Mouse (Mus musculus): Measurements from ENCODE around the gene Plgrkt. TPM values are rescaled to one million over a fixed set of nuclear protein-coding genes. Genes with fewer than 3 reads are reported as not detected.
A peak's percentile ranks its signal among the peaks of the same experiment; 100 is the strongest.

The Plgrkt gene
- polyA plus RNA-seq, 1 experiment from 2014 or later: 51.8 TPM

DNA sequence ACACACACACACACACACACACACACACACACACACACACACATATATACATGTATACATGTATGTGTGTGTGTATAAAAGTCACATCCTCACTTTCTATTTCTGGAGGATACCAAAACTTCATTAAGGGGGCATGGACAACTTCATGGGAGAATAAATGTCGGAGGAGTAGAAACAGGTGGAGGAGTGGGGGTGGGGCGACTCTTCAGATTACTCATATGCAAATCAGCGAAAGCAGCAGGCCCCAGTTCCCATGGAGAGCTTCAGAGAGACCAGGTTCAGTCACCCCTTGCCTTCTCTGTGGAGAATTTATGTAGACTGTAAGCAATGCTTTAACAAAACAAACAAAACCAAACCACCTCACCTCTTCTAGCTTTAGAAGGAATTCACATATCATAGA is 2.1 kb downstream of the Plgrkt start:
- Histone ChIP-seq H3K27me3 (ENCODE audit: control insufficient read depth, insufficient read depth, low read length) (no peaks in the 10 kb centered on the region), H3K27ac (ENCODE audit: low read depth, low read length) (no peak overlapping the region), H3K4me3 (ENCODE audit: low read depth, low read length) (no peak overlapping the region), H3K4me2 (ENCODE audit: low read depth) (no peak overlapping the region), H3K9ac (ENCODE audit: low read length) (no peak overlapping the region), H3K9me3 (ENCODE audit: control insufficient read depth, low read length) (no peaks in the 10 kb centered on the region), H3K4me1 (ENCODE audit: control insufficient read depth, insufficient read depth, low read length) (no peaks in the 10 kb centered on the region), H3K36me3 (ENCODE audit: control insufficient read depth, insufficient read depth, low read length) (no peaks in the 10 kb centered on the region)
- no peak for ATAC-seq (ENCODE audit: insufficient read depth, low FRiP score, low TSS enrichment)
- no peak for DNase-seq (ENCODE audit: low spot score)
- WGBS: 36% methylated on average over 3 of the region's 3 CpGs

GRCm38 (mm10) chr19:29364076-29364475 is 3.1 kb downstream of the Plgrkt start:
- Histone ChIP-seq H3K4me3 (ENCODE audit: low read depth, low read length) (no peak overlapping the region), H3K4me2 (ENCODE audit: low read depth) (no peak overlapping the region), H3K9me3 (ENCODE audit: control insufficient read depth, low read length) (no peaks in the 10 kb centered on the region), H3K27ac (ENCODE audit: low read depth, low read length) (no peak overlapping the region), H3K36me3 (ENCODE audit: control insufficient read depth, insufficient read depth, low read length) (no peaks in the 10 kb centered on the region), H3K4me1 (ENCODE audit: control insufficient read depth, insufficient read depth, low read length) (no peaks in the 10 kb centered on the region), H3K27me3 (ENCODE audit: control insufficient read depth, insufficient read depth, low read length) (no peaks in the 10 kb centered on the region), H3K9ac (ENCODE audit: low read length) (no peak overlapping the region)
- no peak for ATAC-seq (ENCODE audit: insufficient read depth, low FRiP score, low TSS enrichment)
- DNase-seq (ENCODE audit: low spot score): no peak
- WGBS: 85% methylated on average over 5 of the region's 5 CpGs

- no peak for ATAC-seq (ENCODE audit: insufficient read depth, low FRiP score, low TSS enrichment)
- Histone ChIP-seq H3K4me1 (ENCODE audit: control insufficient read depth, insufficient read depth, low read length) (no peaks in the 10 kb centered on the region), H3K4me3 (ENCODE audit: low read depth, low read length) (no peak overlapping the region), H3K27me3 (ENCODE audit: control insufficient read depth, insufficient read depth, low read length) (no peaks in the 10 kb centered on the region), H3K36me3 (ENCODE audit: control insufficient read depth, insufficient read depth, low read length) (no peaks in the 10 kb centered on the region), H3K4me2 (ENCODE audit: low read depth) (no peak overlapping the region), H3K9ac (ENCODE audit: low read length) (no peak overlapping the region), H3K27ac (ENCODE audit: low read depth, low read length) (no peak overlapping the region), H3K9me3 (ENCODE audit: control insufficient read depth, low read length) (no peaks in the 10 kb centered on the region)
- no peak for DNase-seq (ENCODE audit: low spot score)
- WGBS: 90% methylated on average over 7 of the region's 7 CpGs
These were observed 3.6 kb downstream of the Plgrkt start for GRCm38 (mm10) chr19:29363557-29363956.

DNA sequence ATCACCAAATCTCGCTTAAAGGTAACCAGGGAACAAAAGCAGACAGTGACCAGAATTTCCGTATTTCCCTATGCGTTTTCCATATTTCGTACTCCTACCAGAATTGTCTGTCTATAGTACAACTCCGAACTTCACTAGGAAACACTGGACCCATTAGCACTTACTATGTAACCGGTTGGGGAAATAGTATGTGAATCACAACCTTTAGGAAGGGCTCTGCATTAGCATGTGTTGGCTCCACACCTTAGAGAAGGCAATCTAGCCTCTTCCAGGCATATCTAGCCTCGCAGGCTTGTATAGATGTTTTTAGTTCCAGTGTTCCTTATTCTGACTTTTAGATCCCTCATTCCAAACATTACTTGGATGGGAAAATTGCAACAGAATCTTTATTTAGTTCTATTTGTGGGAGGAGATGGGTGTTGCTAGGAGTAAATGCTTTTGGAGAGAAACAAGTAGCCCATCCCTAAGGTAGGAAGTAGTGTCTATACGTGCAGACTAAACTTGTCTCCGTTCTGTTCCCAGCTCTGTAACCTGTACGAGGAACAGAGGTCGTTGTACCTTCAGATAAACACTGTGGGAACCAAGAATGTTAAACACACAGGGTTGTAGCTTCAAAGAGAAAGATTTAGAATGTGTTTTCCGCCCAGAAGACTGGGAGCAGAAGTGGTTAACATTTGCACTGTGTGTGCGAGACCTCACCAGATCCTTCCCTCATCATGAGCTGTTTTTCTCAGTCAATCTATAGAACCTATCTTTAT is 4.8 kb downstream of the Plgrkt start:
- WGBS: 49% methylated on average over 13 of the region's 13 CpGs
- peak overlapping the region; percentile 60 for H3K4me3 ChIP-seq (ENCODE audit: low read depth, low read length)

DNA sequence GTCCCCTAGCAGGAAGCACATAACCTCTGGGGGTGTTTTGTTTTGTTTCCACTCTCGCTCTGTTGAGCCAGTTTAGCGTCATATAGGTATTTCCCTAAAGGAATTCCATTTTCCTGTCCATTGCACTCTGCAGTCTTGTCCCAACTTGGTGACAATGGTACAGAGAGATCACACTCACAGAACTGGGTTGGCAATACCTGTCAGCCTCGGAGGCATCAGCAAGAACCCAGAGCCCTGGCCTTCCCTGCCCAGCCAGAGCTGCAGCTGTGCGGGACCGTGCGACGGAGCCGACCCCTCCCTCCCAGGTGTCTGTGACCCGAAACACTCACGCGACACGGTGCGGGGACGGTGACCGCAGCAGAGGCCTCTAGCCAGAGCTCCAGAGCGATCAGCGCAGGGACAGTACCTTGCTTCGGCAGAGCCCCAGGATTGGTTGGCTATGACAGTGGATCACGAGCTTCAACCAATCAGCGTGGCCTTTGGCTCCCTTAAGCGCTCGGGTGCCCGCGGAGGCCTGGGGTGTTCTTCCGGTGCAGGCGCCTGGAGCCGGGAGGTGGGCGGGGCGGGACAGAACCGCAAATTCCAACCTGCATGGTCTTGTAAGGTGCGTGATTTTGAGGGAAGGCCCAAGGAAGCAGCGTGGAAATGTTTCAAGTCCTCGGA is 5.6 kb downstream of the Plgrkt start:
- peak overlapping the region; percentile 60 for H3K4me3 ChIP-seq (ENCODE audit: low read depth, low read length)

More for the DNA sequence above, 4.8 kb downstream of the Plgrkt start:
- H3K36me3 ChIP-seq (ENCODE audit: control insufficient read depth, insufficient read depth, low read length): no peaks in the 10 kb centered on the region
- no peaks in the 10 kb centered on the region for H3K9me3 ChIP-seq (ENCODE audit: control insufficient read depth, low read length)
- H3K9ac ChIP-seq (ENCODE audit: low read length): peak overlapping the region; percentile 70; the same call in 1 of the 2 replicates
- no peaks in the 10 kb centered on the region for H3K27me3 ChIP-seq (ENCODE audit: control insufficient read depth, insufficient read depth, low read length)
- DNase-seq (ENCODE audit: low spot score) (no peak), ATAC-seq (ENCODE audit: insufficient read depth, low FRiP score, low TSS enrichment) (no peak)
- H3K4me1 ChIP-seq (ENCODE audit: control insufficient read depth, insufficient read depth, low read length): no peaks in the 10 kb centered on the region
- no peak overlapping the region for H3K27ac ChIP-seq (ENCODE audit: low read depth, low read length)
- peak overlapping the region; percentile 79 for H3K4me2 ChIP-seq (ENCODE audit: low read depth)

DNA sequence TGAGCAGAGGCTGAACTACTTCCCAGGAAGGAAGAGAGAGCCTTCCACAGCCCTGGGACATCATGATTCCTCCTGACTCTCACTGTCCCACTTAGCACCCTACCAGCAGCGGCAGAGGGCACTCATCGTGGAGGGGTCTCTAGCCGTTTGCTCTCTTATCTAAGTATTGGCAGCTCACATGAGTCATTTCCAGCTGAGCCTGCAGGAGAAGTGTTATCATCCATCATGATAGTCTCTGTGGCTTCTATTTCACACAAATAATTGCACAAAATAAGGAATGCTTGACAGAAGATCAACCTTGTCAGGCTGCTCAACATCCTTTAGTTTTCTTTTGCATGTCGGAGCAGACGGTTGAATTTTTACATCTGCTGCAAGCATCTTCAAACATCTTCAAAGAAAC is 6.9 kb downstream of the Plgrkt start:
- no peaks in the 10 kb centered on the region for H3K36me3 ChIP-seq (ENCODE audit: control insufficient read depth, insufficient read depth, low read length)
- no peak overlapping the region for H3K4me2 ChIP-seq (ENCODE audit: low read depth)
- no peak overlapping the region for H3K4me3 ChIP-seq (ENCODE audit: low read depth, low read length)
- no peaks in the 10 kb centered on the region for H3K9me3 ChIP-seq (ENCODE audit: control insufficient read depth, low read length)
- 81% methylated on average over 5 of the region's 5 CpGs for WGBS
- DNase-seq (ENCODE audit: low spot score) (no peak), ATAC-seq (ENCODE audit: insufficient read depth, low FRiP score, low TSS enrichment) (no peak)
- no peak overlapping the region for H3K9ac ChIP-seq (ENCODE audit: low read length)
- H3K4me1 ChIP-seq (ENCODE audit: control insufficient read depth, insufficient read depth, low read length): no peaks in the 10 kb centered on the region
- H3K27me3 ChIP-seq (ENCODE audit: control insufficient read depth, insufficient read depth, low read length): no peaks in the 10 kb centered on the region
- H3K27ac ChIP-seq (ENCODE audit: low read depth, low read length): no peak overlapping the region

More for the DNA sequence above, 5.6 kb downstream of the Plgrkt start:
- no peaks in the 10 kb centered on the region for H3K4me1 ChIP-seq (ENCODE audit: control insufficient read depth, insufficient read depth, low read length)
- DNase-seq (ENCODE audit: low spot score) (peak; percentile 90), ATAC-seq (ENCODE audit: insufficient read depth, low FRiP score, low TSS enrichment) (peak; percentile 100)
- H3K36me3 ChIP-seq (ENCODE audit: control insufficient read depth, insufficient read depth, low read length): no peaks in the 10 kb centered on the region
- WGBS: 3% methylated on average over 33 of the region's 33 CpGs
- H3K9me3 ChIP-seq (ENCODE audit: control insufficient read depth, low read length): no peaks in the 10 kb centered on the region
- H3K27ac ChIP-seq (ENCODE audit: low read depth, low read length): no peak overlapping the region
- peak overlapping the region; percentile 70 for H3K9ac ChIP-seq (ENCODE audit: low read length)
- peak overlapping the region; percentile 79 for H3K4me2 ChIP-seq (ENCODE audit: low read depth)
- no peaks in the 10 kb centered on the region for H3K27me3 ChIP-seq (ENCODE audit: control insufficient read depth, insufficient read depth, low read length)

DNA sequence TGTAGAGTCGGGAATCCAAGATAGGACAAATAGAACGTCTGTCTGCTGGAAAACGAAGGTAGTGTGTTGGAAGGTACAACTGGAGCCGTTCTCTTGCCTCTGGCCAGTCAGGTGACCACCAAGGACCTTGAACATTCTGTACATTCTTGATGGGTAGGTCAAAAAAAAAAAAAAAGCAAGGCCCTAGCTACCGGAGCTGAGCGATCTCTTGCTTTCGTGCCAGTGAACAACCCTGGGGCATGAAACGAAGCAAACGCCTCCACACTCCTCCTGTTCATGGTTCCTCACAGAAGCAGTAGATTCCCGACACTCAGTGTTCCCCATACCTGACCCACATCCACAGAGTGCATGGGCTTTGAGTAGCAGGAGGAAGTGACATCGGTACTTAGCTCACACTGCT is 10.9 kb downstream of the Plgrkt start:
- 89% methylated on average over 11 of the region's 11 CpGs for WGBS
- Histone ChIP-seq H3K9me3 (ENCODE audit: control insufficient read depth, low read length) (no peaks in the 10 kb centered on the region), H3K4me3 (ENCODE audit: low read depth, low read length) (no peak overlapping the region), H3K9ac (ENCODE audit: low read length) (no peak overlapping the region), H3K36me3 (ENCODE audit: control insufficient read depth, insufficient read depth, low read length) (no peaks in the 10 kb centered on the region), H3K27ac (ENCODE audit: low read depth, low read length) (no peak overlapping the region), H3K4me1 (ENCODE audit: control insufficient read depth, insufficient read depth, low read length) (no peaks in the 10 kb centered on the region), H3K4me2 (ENCODE audit: low read depth) (no peak overlapping the region), H3K27me3 (ENCODE audit: control insufficient read depth, insufficient read depth, low read length) (no peaks in the 10 kb centered on the region)
- ATAC-seq (ENCODE audit: insufficient read depth, low FRiP score, low TSS enrichment) (no peak), DNase-seq (ENCODE audit: low spot score) (no peak)

GRCm38 (mm10) chr19:29354895-29355877 is 12.0 kb downstream of the Plgrkt start:
- peak; percentile 68; the same call in 1 of the 2 replicates for ATAC-seq (ENCODE audit: insufficient read depth, low FRiP score, low TSS enrichment)
- H3K4me1 ChIP-seq (ENCODE audit: control insufficient read depth, insufficient read depth, low read length): 0 out of 2 replicates have a peak, but pooled peaks cover 4% of the 10 kb centered on the region
- 8% methylated on average over 20 of the region's 20 CpGs for WGBS
- no peak overlapping the region for H3K9ac ChIP-seq (ENCODE audit: low read length)
- H3K4me3 ChIP-seq (ENCODE audit: low read depth, low read length): peak overlapping the region; percentile 21; the same call in 1 of the 2 replicates
- H3K4me2 ChIP-seq (ENCODE audit: low read depth): peak overlapping the region; percentile 49
- peak; percentile 86 for DNase-seq (ENCODE audit: low spot score)
- H3K27me3 ChIP-seq (ENCODE audit: control insufficient read depth, insufficient read depth, low read length): no peaks in the 10 kb centered on the region
- no peaks in the 10 kb centered on the region for H3K9me3 ChIP-seq (ENCODE audit: control insufficient read depth, low read length)
- H3K27ac ChIP-seq (ENCODE audit: low read depth, low read length): no peak overlapping the region
- no peaks in the 10 kb centered on the region for H3K36me3 ChIP-seq (ENCODE audit: control insufficient read depth, insufficient read depth, low read length)

Data from neural tube, embryonic 11.5 days (tissue).